Mouse (Mus musculus): ENCODE data around the gene Ube2d3. TPM values are rescaled to one million over a fixed set of nuclear protein-coding genes. Genes with fewer than 3 reads are reported as not detected.
"Not testable (repeated sequence)": the region's sequence is repeated elsewhere in the genome, so short reads cannot be mapped to it uniquely, and the experiment has no call there.

Ube2d3 gene
- total and polyA plus RNA-seq, 3 experiments: 285 to 416 (median 357) TPM

DNA sequence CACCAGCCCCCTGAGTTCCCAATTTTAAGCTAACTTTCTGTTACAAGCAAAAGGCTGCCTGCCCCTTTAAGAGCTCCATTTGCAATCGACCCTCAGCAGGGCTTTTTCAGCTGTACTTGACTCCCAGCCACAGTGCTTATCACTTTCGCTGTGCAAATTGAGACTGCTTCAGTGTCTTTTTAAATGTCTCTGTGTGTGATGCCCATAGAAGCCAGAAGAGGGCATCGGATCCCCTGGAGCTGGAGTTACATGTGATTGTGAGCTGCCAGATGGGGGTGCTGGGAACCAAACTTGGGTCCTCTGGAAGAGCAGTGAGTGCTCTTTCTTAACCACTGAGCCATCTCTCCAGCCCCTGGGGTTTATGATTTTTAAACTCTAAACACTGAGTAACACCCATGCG, 60.0 kb downstream of the Ube2d3 start:
- H3K36me3 ChIP-seq (ENCODE audit: control insufficient read depth, insufficient read depth, low read length); DNase-seq; H3K4me3 ChIP-seq; H3K27me3 ChIP-seq (ENCODE audit: control insufficient read depth, insufficient read depth, low read length); H3K9ac ChIP-seq (ENCODE audit: low read depth, low read length); H3K79me2 ChIP-seq (replicated peaks; ENCODE audit: control insufficient read depth, insufficient read depth, low read length); H3K4me1 ChIP-seq (ENCODE audit: control insufficient read depth, insufficient read depth, low read length); H3K27ac ChIP-seq; intact Hi-C loops (cut with DNase I): not testable (repeated sequence)
- TF ChIP-seq CTCF (IDR thresholded peaks at IDR 0.05): 0 out of 2 replicates have a peak, but pooled peaks have one; percentile 9
- WGBS: 84% methylated on average over 4 of the region's 4 CpGs

DNA sequence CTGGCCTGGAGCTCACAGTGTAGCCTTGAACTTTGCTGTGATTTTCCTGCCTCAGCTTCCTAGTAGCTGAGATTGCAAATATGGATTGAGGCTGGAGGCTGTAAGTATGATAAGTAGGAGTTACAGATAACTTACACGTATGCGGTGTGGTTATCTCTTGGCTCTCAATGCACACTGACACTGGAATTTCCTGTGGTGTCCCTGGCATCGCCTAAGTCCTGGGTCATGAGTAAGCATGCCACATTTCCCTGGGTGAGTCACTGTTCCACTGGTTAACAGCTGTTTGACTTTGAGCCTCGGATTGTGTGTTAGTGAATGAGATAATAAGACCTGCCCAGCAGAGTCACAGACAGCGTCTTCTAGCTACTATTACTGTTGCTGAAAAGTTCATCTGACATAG, 60.9 kb downstream of the Ube2d3 start:
- intact Hi-C loops (cut with DNase I): no loop called here
- H3K79me2 ChIP-seq (replicated peaks; ENCODE audit: control insufficient read depth, insufficient read depth, low read length): no peaks in the 10 kb centered on the region
- H3K9ac ChIP-seq (ENCODE audit: low read depth, low read length): no peak overlapping the region
- peaks cover 6% of the 10 kb centered on the region for H3K36me3 ChIP-seq (ENCODE audit: control insufficient read depth, insufficient read depth, low read length)
- WGBS: 27% methylated on average over 5 of the region's 5 CpGs
- TF ChIP-seq CTCF (IDR thresholded peaks at IDR 0.05) (no peak), POLR2A (IDR thresholded peaks at IDR 0.05; ENCODE audit: insufficient read depth, low read depth, low read length) (no peak), EP300 (IDR thresholded peaks at IDR 0.05; ENCODE audit: insufficient read depth, low read depth, low read length) (no peak)
- no peak for DNase-seq
- no peak overlapping the region for H3K4me3 ChIP-seq
- no peak overlapping the region for H3K27ac ChIP-seq
- H3K27me3 ChIP-seq (ENCODE audit: control insufficient read depth, insufficient read depth, low read length): no peaks in the 10 kb centered on the region
- peaks cover 6% of the 10 kb centered on the region for H3K4me1 ChIP-seq (ENCODE audit: control insufficient read depth, insufficient read depth, low read length)

DNA sequence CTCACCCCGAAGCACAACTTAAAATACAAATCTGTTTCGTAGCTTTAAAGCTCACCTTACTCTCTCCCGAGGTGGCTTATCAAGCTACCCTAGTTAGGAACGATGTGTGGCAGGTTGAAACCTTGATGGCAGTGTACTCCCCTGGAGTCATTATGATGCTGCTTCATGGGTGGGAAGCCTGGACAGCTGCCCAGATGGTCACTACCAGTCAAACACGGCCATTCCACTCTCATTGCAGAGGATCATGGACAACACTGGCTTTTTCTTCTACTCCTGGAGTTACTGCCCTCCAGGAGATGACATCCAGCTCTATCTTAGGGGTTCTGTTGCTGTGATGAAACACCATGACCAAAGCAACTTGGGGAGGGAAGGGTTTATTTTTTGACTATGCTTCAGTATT, 65.2 kb downstream of the Ube2d3 start:
- Histone ChIP-seq H3K4me1 (ENCODE audit: control insufficient read depth, insufficient read depth, low read length) (peaks cover 9% of the 10 kb centered on the region), H3K79me2 (replicated peaks; ENCODE audit: control insufficient read depth, insufficient read depth, low read length) (no peaks in the 10 kb centered on the region; the same call in 1 of the 2 replicates), H3K36me3 (ENCODE audit: control insufficient read depth, insufficient read depth, low read length) (peaks cover 6% of the 10 kb centered on the region), H3K27me3 (ENCODE audit: control insufficient read depth, insufficient read depth, low read length) (no peaks in the 10 kb centered on the region), H3K9ac (ENCODE audit: low read depth, low read length) (peak overlapping the region; percentile 46), H3K4me3 (no peak overlapping the region), H3K27ac (peak overlapping the region; percentile 83)
- WGBS: 55% methylated on average over 5 of the region's 5 CpGs
- TF ChIP-seq POLR2A (IDR thresholded peaks at IDR 0.05; ENCODE audit: insufficient read depth, low read depth, low read length) (no peak), CTCF (IDR thresholded peaks at IDR 0.05) (no peak), EP300 (IDR thresholded peaks at IDR 0.05; ENCODE audit: insufficient read depth, low read depth, low read length) (no peak)
- intact Hi-C loops (cut with DNase I): no loop called here
- DNase-seq: peak; percentile 33 to 36

DNA sequence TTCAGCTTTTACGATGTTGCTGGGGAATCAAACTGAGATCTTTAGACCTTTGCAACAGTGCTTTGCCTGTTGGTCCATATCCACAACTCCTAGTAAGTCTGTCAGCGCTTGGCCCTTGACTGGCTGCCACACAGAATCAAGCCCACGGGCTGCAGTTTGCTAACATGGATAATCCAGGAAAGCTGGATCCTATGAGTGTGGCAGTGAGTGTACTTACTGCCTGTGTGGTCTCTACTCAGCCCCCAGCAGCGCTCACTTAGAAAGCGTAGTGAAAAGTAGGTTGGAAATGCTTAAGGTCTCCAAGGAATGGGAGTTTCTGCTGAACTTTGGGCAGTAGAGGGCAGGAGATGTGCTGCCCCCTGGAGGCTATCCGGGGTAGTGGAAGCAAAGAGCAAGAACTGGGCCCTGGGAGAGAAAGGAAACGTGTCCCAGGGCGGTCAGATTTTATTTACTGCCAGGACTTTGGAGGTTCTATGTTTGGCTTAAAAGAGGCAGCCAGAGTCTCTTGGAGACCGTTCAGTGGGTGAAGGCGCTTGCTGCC, 67.5 kb downstream of the Ube2d3 start:
- H3K4me1 ChIP-seq (ENCODE audit: control insufficient read depth, insufficient read depth, low read length): peaks cover 9% of the 10 kb centered on the region
- intact Hi-C loops (cut with DNase I): loop anchor here (1.0 kb wide), 1 partner anchor 103 kb away; no protein-coding TSS in a partner anchor
- no peaks in the 10 kb centered on the region for H3K27me3 ChIP-seq (ENCODE audit: control insufficient read depth, insufficient read depth, low read length)
- no peak overlapping the region for H3K9ac ChIP-seq (ENCODE audit: low read depth, low read length)
- TF ChIP-seq EP300 (IDR thresholded peaks at IDR 0.05; ENCODE audit: insufficient read depth, low read depth, low read length) (no peak), CTCF (IDR thresholded peaks at IDR 0.05) (peak; percentile 97)
- H3K4me3 ChIP-seq: no peak overlapping the region
- WGBS: 53% methylated on average over 10 of the region's 10 CpGs
- H3K36me3 ChIP-seq (ENCODE audit: control insufficient read depth, insufficient read depth, low read length): peaks cover 6% of the 10 kb centered on the region
- no peaks in the 10 kb centered on the region; the same call in 1 of the 2 replicates for H3K79me2 ChIP-seq (replicated peaks; ENCODE audit: control insufficient read depth, insufficient read depth, low read length)
- peak; percentile 69 to 84 for DNase-seq
- H3K27ac ChIP-seq: peak overlapping the region; percentile 24; the same call in 1 of the 2 replicates

DNA sequence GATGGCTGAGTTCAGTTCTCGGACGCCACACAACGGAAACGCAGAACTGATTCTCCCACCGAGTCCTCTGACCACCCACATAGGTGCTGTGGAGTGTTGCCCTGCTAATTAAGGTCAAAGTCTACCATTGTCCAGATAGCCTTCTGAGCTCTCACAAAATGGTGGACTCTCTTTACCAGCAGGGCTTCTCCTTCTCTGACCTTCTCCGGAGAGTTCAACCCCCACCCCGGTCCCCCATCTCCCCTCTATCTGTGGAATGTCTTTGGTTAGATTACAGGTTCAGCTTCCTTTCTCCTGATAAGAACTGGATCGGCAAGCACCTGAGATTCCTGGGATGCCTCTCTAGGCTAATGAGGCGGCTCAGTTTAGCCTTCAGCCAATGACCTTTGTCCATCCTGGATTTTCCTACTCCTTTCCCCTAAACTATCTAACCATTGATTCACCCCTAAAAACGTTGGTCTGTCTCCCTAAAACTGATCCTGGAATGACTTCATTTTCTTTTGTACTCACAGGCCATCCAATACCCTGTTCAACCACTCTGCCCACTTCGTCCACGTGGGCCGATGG, 68.0 kb downstream of the Ube2d3 start:
- H3K9ac ChIP-seq (ENCODE audit: low read depth, low read length): no peak overlapping the region
- no peak overlapping the region for H3K4me3 ChIP-seq
- H3K27me3 ChIP-seq (ENCODE audit: control insufficient read depth, insufficient read depth, low read length): no peaks in the 10 kb centered on the region
- no peak for DNase-seq
- peaks cover 9% of the 10 kb centered on the region for H3K4me1 ChIP-seq (ENCODE audit: control insufficient read depth, insufficient read depth, low read length)
- no peak overlapping the region for H3K27ac ChIP-seq
- H3K36me3 ChIP-seq (ENCODE audit: control insufficient read depth, insufficient read depth, low read length): peaks cover 8% of the 10 kb centered on the region
- TF ChIP-seq EP300 (IDR thresholded peaks at IDR 0.05; ENCODE audit: insufficient read depth, low read depth, low read length): no peak
- no peak for TF ChIP-seq POLR2A (IDR thresholded peaks at IDR 0.05; ENCODE audit: insufficient read depth, low read depth, low read length)
- TF ChIP-seq CTCF (IDR thresholded peaks at IDR 0.05): no peak
- intact Hi-C loops (cut with DNase I): loop anchor here (1.0 kb wide), 1 partner anchor 104 kb away; no protein-coding TSS in a partner anchor
- no peaks in the 10 kb centered on the region; the same call in 1 of the 2 replicates for H3K79me2 ChIP-seq (replicated peaks; ENCODE audit: control insufficient read depth, insufficient read depth, low read length)
- 78% methylated on average over 13 of the region's 13 CpGs for WGBS

DNA sequence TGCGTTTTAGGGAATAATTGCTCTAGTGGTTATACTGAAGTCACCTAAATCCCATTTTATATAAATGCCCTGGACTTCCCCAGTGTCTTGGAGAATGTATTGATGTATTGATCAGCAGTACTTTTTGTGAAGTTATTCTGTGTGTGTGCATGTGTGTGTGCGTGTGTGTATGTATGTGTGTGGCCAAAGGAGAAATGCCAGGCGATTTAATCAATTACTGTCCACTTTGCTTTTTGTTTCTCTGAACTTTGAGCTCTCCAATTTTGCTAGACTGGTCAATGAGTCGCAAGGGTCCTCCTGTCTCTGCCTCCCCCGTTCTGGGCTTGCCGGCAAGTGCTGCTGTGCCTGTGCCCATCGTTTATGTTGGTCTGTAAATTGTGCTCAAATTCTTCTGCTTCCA, 69.6 kb downstream of the Ube2d3 start:
- WGBS: 95% methylated on average over 7 of the region's 7 CpGs
- Histone ChIP-seq H3K9ac (ENCODE audit: low read depth, low read length) (no peak overlapping the region), H3K36me3 (ENCODE audit: control insufficient read depth, insufficient read depth, low read length) (peaks cover 7% of the 10 kb centered on the region), H3K4me3 (no peak overlapping the region), H3K79me2 (replicated peaks; ENCODE audit: control insufficient read depth, insufficient read depth, low read length) (no peaks in the 10 kb centered on the region; the same call in 1 of the 2 replicates), H3K27ac (no peak overlapping the region), H3K27me3 (ENCODE audit: control insufficient read depth, insufficient read depth, low read length) (no peaks in the 10 kb centered on the region), H3K4me1 (ENCODE audit: control insufficient read depth, insufficient read depth, low read length) (peaks cover 7% of the 10 kb centered on the region)
- TF ChIP-seq POLR2A (IDR thresholded peaks at IDR 0.05; ENCODE audit: insufficient read depth, low read depth, low read length): no peak
- no peak for TF ChIP-seq EP300 (IDR thresholded peaks at IDR 0.05; ENCODE audit: insufficient read depth, low read depth, low read length)
- no peak for TF ChIP-seq CTCF (IDR thresholded peaks at IDR 0.05)
- intact Hi-C loops (cut with DNase I): no loop called here
- DNase-seq: no peak

Measured in heart, adult 2 months (tissue).